Mouse (Mus musculus) T-cell, adult 2 months (primary cell): ENCODE data around the gene Il3ra.
A peak's percentile ranks its signal among the peaks of the same experiment; 100 is the strongest.

ENCODE experiments used
- DNase-seq: peaks from one replicate; pipeline ENCODE4 v3.0.0; 2022; ENCODE audit warnings: low spot score

Il3ra gene

GRCm38 (mm10) chr14:14345948-14346812, at the start of gene Il3ra:
TSS of gene Il3ra (plus strand) at chr14:14346275.
- DNase-seq = peak; percentile 85

- no peak for DNase-seq
These were observed 37.1 kb upstream of the Il3ra start for GRCm38 (mm10) chr14:14308938-14309337.

- DNase-seq = no peak
These were observed 36.7 kb upstream of the Il3ra start for GRCm38 (mm10) chr14:14309416-14309815.

GRCm38 (mm10) chr14:14322528-14322927, 23.5 kb upstream of the Il3ra start, which contains the start of gene Olfr31:
TSS of gene Olfr31 (plus strand) at chr14:14322828.
- DNase-seq = no peak

DNA sequence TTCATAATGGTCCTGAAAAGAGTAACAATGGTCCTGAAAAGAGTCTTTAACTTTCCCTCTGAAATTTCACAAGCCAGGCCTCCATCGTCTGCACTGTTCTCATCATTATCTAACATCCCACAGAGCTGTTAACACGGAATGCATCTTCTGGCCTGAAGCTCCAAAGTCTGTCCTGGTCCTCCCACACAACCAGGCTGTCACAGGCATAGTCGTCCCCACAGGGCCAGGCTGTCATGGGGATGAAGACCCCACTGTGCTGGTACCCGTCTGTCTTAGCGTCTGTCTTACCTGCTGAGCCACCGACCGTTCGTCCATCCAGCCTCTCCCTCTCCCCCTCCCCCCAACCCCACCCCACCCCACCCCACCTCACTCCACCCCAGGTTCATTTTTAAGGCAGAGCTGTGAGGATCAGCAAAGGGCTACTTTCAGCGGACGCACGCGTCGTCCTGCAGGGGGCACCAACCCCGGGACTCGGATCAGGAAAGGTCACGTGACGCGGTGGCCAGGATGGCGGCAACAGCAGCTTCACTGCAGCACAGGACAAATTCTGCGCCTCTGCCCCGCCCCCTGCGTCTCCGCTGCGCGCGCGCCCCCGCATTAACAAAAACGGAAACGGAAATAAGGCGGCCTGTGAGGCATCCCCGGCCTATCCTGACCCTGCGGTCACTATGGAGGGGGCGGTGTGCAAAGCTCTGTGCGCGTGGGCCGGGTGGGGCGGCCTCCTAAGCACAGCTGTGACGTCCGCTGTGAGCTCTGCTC, 783 bp upstream of the Il3ra start:
- peak; percentile 98 for DNase-seq

DNA sequence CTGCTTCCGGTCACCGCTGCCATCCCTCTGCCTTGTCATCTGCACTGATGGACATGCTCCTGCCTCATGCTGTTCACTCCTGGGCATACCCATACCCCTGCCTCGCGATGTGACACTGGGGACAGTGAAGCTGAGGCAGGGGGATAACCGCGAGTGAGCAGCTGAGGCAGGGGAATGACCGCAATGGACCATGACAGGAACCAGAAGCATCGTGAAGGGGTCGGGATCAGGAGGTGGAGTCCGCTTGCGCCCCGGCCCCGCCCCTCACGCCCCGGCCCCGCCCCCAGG, 682 bp downstream of the Il3ra start:
- no peak for DNase-seq

- DNase-seq = peak; percentile 75
These were observed 1.2 kb downstream of the Il3ra start for GRCm38 (mm10) chr14:14347151-14347835.

DNA sequence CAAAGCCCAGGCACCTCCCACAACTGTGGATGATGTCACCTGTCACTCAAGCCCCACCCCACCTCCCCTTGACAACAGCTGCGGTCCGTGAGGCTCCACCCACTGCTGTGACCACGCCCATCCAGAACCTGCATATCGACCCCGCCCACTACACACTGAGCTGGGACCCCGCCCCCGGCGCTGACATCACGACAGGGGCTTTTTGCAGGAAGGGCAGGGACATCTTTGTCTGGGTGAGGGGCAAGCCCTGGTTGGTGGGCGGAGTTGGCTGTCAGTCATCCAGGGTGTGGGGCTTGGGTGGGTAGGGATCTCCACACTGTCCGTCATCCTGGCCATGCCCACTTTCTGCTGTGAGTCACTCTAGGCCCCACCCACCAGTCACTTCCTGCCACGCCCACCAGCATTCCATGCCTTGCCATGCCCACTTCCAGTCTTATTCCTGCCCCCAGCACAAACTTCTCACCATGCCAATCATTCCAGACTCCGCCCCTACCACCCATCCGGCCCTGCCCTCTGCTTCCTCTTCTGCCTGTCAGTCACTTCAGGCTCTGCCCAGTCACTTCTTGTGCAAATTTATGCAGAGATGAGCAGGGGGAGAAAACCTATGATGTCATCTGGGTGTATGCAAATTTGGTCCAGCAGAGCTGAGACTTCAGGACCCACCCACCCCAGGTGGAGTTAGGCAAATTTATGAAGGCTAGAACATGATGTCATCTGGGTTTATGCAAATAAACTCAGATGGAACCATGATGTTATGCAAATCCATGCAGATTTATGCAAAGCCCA, 2.0 kb downstream of the Il3ra start:
- DNase-seq = peak; percentile 75

GRCm38 (mm10) chr14:14348674-14349401, 2.8 kb downstream of the Il3ra start:
- DNase-seq = peak; percentile 14

DNA sequence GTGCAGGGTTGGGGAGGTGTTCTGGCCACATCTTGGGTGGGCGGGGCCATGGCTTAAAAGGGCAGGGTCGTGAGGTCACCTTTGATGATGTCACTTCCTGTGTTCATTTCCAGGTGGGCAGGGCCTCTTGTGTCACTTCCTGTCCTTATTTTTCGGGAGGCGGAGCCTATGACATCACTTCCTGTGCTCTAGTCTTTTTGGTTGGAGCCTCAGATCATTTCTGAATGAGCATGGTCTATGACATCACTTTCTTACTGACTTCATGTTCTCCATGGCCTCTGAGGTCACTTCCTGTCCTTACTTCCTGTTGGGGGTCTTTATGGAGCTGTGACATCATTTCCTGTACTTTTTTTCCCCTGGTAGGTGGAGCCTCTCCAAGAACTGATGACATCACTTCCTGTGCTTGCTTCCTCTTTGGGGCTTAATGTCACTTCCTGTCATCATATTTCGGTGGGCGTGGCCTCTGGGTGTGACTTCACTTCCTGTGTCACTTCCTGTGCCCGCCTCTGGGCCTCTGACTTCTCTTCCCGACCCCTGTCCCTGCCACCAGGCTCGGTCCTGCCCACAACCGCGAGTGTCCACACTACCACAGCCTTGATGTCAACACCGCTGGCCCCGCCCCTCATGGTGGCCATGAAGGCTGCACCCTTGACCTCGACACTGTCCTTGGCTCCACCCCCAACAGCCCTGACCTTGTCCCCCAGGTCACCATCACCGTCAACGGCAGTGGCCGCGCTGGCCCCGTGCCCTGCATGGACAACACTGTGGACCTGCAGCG, 3.6 kb downstream of the Il3ra start:
- peak; percentile 81 for DNase-seq

- peak; percentile 8 for DNase-seq
These were observed 4.4 kb downstream of the Il3ra start for GRCm38 (mm10) chr14:14350263-14351147.

- DNase-seq = no peak
These were observed 5.0 kb downstream of the Il3ra start for GRCm38 (mm10) chr14:14351148-14351455.

DNA sequence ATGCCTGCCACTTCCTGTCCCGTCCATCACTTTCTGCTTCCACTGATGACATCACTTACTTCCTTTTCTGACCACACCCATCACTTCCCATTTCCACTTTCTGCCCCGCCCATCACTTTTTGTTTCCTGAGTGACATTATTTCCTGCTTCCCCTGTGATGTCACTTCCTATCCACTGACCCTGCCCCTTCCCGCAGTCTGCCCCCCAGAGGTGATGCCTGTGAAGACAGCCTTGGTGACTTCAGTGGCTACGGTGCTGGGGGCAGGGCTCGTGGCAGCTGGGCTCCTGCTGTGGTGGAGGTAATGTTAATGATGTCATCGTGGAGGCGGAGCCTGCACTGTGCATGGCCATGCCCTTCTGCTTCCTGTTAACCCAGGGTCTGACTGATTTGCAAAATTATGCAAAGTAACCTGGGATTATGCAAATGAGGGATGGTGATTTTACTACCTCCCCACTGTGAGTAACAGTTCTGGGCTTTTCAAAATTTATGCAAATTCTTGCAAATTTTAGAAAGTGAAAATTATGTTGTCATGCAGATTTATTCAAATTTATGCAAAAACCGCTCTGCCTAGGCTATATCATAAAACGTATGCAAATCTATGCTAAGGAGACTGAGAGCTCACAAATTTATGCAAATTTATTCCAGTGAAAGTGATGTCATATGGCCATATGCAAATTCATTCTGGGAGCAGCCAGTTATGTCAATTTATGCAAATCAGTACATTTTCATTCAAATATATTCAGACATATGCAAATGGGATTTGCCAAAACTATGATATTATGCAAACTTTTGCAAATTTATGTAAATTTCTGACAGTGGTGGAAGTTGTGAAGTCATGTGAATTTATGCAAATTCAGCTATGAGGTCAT, 5.9 kb downstream of the Il3ra start:
- DNase-seq = peak; percentile 64

DNA sequence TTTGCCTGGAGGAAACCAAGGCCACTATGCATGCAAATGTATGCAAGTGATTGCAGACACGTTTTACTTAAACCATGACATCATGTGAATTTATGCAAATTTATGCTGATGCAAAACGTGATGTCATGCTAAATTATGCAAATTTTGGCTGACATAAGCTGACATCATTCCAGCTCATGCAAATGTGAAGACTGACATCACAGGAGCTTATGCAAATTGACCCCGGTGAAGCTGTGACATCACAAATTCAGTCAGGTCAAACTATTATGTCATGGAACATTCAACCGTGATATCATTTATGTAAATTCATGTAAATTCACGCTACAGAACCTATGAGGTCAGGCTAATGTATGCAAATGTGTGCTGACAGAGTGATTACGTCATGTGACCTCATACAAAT, 6.5 kb downstream of the Il3ra start:
- DNase-seq = no peak

DNA sequence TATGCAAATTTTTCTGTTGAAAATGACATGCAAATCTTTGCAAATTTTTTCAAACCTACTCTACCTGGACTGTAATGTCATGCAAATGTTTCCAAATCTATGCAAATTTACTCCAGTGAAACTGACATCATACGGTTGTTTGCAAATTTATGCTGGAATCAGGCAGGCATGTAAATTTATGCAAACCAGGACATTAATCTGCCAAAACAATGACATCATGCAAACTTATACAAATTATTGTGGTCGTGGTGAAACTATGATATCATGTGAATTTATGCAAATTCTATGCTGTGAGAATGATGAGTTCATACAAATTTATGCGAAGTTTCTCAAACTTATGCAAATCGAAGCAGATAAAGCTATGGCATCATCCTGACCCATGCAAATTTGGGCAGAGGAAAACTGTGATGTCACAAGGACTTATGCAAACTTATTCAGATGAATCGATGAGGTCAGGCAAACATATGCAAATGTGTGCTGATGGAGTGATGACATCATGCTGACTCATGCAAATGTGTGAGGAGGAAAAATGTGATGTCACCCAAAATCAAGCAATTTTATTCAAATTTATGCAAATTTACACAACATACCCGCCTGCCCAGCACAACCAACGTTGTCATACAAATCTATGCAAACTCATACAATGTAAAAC, 7.1 kb downstream of the Il3ra start:
- DNase-seq = peak; percentile 24

GRCm38 (mm10) chr14:14353740-14354510, 7.8 kb downstream of the Il3ra start:
- peak; percentile 8 for DNase-seq
